Mouse (Mus musculus) MEL (cell line): Measurements from ENCODE around the gene Rtl8c. TPM values are rescaled to one million over a fixed set of nuclear protein-coding genes. Genes with fewer than 3 reads are reported as not detected.
A peak's percentile ranks its signal among the peaks of the same experiment; 100 is the strongest.
"Not testable (repeated sequence)": the region's sequence is repeated elsewhere in the genome, so short reads cannot be mapped to it uniquely, and the experiment has no call there.

ENCODE experiments used
- DNase-seq: peaks from one replicate; pipeline ENCODE4 v3.0.0; 2011; ENCODE audit warnings: low read depth, low spot score
- H3K27ac ChIP-seq: 2 replicates; pipeline ENCODE4 v1.5.1; 2012; ENCODE audit warnings: low read depth, mild to moderate bottlenecking, control low read depth, low read length, moderate library complexity; ENCODE audit not compliant: control insufficient read depth
- H3K27me3 ChIP-seq, 2 experiments: fragments of 150-350 bp in 1 of 2; sonication (generic) in 1 of 2; 2 replicates each; pipeline ENCODE4 v1.6.1; 2012; ENCODE audit warnings: low read length in 2 of 2, mild to moderate bottlenecking in 2 of 2, improper control_type of control experiment in 1 of 2, moderate library complexity in 1 of 2; ENCODE audit not compliant: insufficient read depth in 2 of 2, control insufficient read depth in 1 of 2
- H3K36me3 ChIP-seq, 2 experiments: 2 replicates each; pipeline ENCODE4 v1.6.1; 2012 to 2014; ENCODE audit warnings: low read length in 2 of 2, improper control_type of control experiment in 1 of 2, inconsistent platforms in 1 of 2, mild to moderate bottlenecking in 1 of 2; ENCODE audit not compliant: insufficient read depth in 2 of 2, control insufficient read depth in 1 of 2
- H3K4me1 ChIP-seq, 2 experiments: fragments of 150-350 bp in 1 of 2; sonication (generic) in 1 of 2; 2 replicates each; pipeline ENCODE4 v1.6.1; 2012; ENCODE audit warnings: low read length in 2 of 2, improper control_type of control experiment in 1 of 2, mild to moderate bottlenecking in 1 of 2; ENCODE audit not compliant: insufficient read depth in 2 of 2, control insufficient read depth in 1 of 2
- H3K4me3 ChIP-seq, 2 experiments: fragments of 150-350 bp in 1 of 2; sonication (generic) in 1 of 2; 2 replicates each; pipeline ENCODE4 v1.5.1; 2012; ENCODE audit warnings: low read depth in 2 of 2, low read length in 2 of 2, mild to moderate bottlenecking in 2 of 2, moderate library complexity in 2 of 2, control low read depth in 1 of 2, improper control_type of control experiment in 1 of 2; ENCODE audit not compliant: control insufficient read depth in 1 of 2, insufficient read depth in 1 of 2
- H3K79me2 ChIP-seq: 2 replicates; pipeline ENCODE4 v1.6.1; 2012; ENCODE audit warnings: mild to moderate bottlenecking, low read length, moderate library complexity; ENCODE audit not compliant: control insufficient read depth, poor library complexity, insufficient read depth
- H3K9ac ChIP-seq: 2 replicates; pipeline ENCODE4 v1.6.1; 2012; ENCODE audit warnings: low read depth, mild to moderate bottlenecking, control low read depth, low read length, moderate library complexity; ENCODE audit not compliant: control insufficient read depth, poor library complexity, severe bottlenecking
- H3K9me3 ChIP-seq: fragments of 150-350 bp; sonication (generic); replicated peaks from 2 replicates; pipeline ENCODE4 v1.6.1; 2012; ENCODE audit warnings: mild to moderate bottlenecking, low read length, improper control_type of control experiment, moderate library complexity; ENCODE audit not compliant: insufficient read depth
- BHLHE40 ChIP-seq: IDR thresholded peaks from 2 replicates; pipeline ENCODE4 v1.6.1; 2012; ENCODE audit warnings: low read depth, mild to moderate bottlenecking, inconsistent platforms, low read length, improper control_type of control experiment, borderline replicate concordance
- CTCF ChIP-seq, 3 experiments: IDR thresholded peaks in 2 of 3; conservative IDR thresholded peaks in 1 of 3; 2 replicates each; pipeline ENCODE4 v1.5.1; 2011 to 2012; ENCODE audit warnings: low read length in 3 of 3, low read depth in 2 of 3, mild to moderate bottlenecking in 2 of 3, improper control_type of control experiment in 1 of 3, inconsistent platforms in 1 of 3, mixed read lengths in 1 of 3, moderate library complexity in 1 of 3; ENCODE audit not compliant: control insufficient read depth in 1 of 3, insufficient read depth in 1 of 3, poor library complexity in 1 of 3, severe bottlenecking in 1 of 3
- EP300 ChIP-seq, 2 experiments: IDR thresholded peaks; 2 replicates each; pipeline ENCODE4 v1.6.1; 2011; ENCODE audit warnings: improper control_type of control experiment in 2 of 2, low read length in 2 of 2, low read depth in 1 of 2, mild to moderate bottlenecking in 1 of 2
- ETS1 ChIP-seq: IDR thresholded peaks from 2 replicates; pipeline ENCODE4 v1.6.1; 2012; ENCODE audit warnings: low read depth, mild to moderate bottlenecking, inconsistent platforms, low read length, improper control_type of control experiment, moderate library complexity
- GABPA ChIP-seq: IDR thresholded peaks from 2 replicates; pipeline ENCODE4 v1.6.1; 2012; ENCODE audit warnings: low read depth, mild to moderate bottlenecking, inconsistent platforms, low read length, improper control_type of control experiment, moderate library complexity
- GATA1 ChIP-seq: IDR thresholded peaks from 2 replicates; pipeline ENCODE4 v1.6.1; 2011; ENCODE audit warnings: low read depth, low read length, improper control_type of control experiment
- HCFC1 ChIP-seq: IDR thresholded peaks from 2 replicates; pipeline ENCODE4 v1.6.1; 2012; ENCODE audit warnings: low read depth, mild to moderate bottlenecking, inconsistent platforms, low read length, improper control_type of control experiment, moderate library complexity
- KAT2A ChIP-seq: conservative IDR thresholded peaks from 2 replicates; pipeline ENCODE4 v1.6.1; 2012; ENCODE audit warnings: low read depth, low read length, improper control_type of control experiment, inconsistent platforms
- MAX ChIP-seq: IDR thresholded peaks from 2 replicates; pipeline ENCODE4 v1.6.1; 2011; ENCODE audit warnings: low read length, improper control_type of control experiment
- MAZ ChIP-seq: IDR thresholded peaks from 2 replicates; pipeline ENCODE4 v1.6.1; 2012; ENCODE audit warnings: low read depth, mild to moderate bottlenecking, inconsistent platforms, low read length, improper control_type of control experiment
- SMC3 ChIP-seq: IDR thresholded peaks from 2 replicates; pipeline ENCODE4 v1.6.1; 2011; ENCODE audit warnings: low read depth, low read length, improper control_type of control experiment
- TBP ChIP-seq: IDR thresholded peaks from 2 replicates; pipeline ENCODE4 v1.8.0; 2011; ENCODE audit warnings: low read depth, low read length, improper control_type of control experiment
- TCF12 ChIP-seq: IDR thresholded peaks from 2 replicates; pipeline ENCODE4 v1.6.1; 2014; ENCODE audit warnings: low read depth, mild to moderate bottlenecking, inconsistent platforms, low read length, improper control_type of control experiment, moderate library complexity
- UBTF ChIP-seq: IDR thresholded peaks from 2 replicates; pipeline ENCODE4 v1.6.1; 2012; ENCODE audit warnings: low read depth, mild to moderate bottlenecking, inconsistent platforms, low read length, improper control_type of control experiment, moderate library complexity, borderline replicate concordance; ENCODE audit not compliant: insufficient read depth
- USF1 ChIP-seq: IDR thresholded peaks from 2 replicates; pipeline ENCODE4 v1.6.1; 2014; ENCODE audit warnings: low read depth, mild to moderate bottlenecking, inconsistent platforms, low read length, improper control_type of control experiment, moderate library complexity
- ZC3H11A ChIP-seq: IDR thresholded peaks from 2 replicates; pipeline ENCODE4 v1.6.1; 2012; ENCODE audit warnings: low read depth, mild to moderate bottlenecking, inconsistent platforms, low read length, improper control_type of control experiment
- ZKSCAN1 ChIP-seq: IDR thresholded peaks from 2 replicates; pipeline ENCODE4 v1.6.1; 2012; ENCODE audit warnings: low read depth, mild to moderate bottlenecking, inconsistent platforms, low read length, improper control_type of control experiment, moderate library complexity
- polyA plus RNA-seq, 2 experiments: library from polyadenylated mRNA; stranded (reverse) in 1 of 2; unstranded in 1 of 2; fragments of >175 nt in 1 of 2; fragments of >200 nt in 1 of 2; gene quantifications; 2 replicates each; pipeline versions ENCODE4 v1.2.1 to v1.2.4; 2012; ENCODE audit warnings: low replicate concordance in 2 of 2, low read depth in 1 of 2; ENCODE audit not compliant: insufficient read length in 2 of 2, insufficient read depth in 1 of 2, missing spikeins in 1 of 2
- total RNA-seq: library from RNA; depleted of rRNA; stranded (reverse); fragments of 300-350 nt; gene quantifications from 2 replicates; pipeline ENCODE4 v1.2.3, GENCODE M21; 2012

Gene Rtl8c
- total and polyA plus RNA-seq, 3 experiments, result not detected

- not testable (repeated sequence) for DNase-seq, H3K4me1 ChIP-seq, H3K36me3 ChIP-seq, H3K9ac ChIP-seq, H3K9me3 ChIP-seq, H3K27me3 ChIP-seq, H3K79me2 ChIP-seq, H3K4me3 ChIP-seq, H3K27ac ChIP-seq
Observed at GRCm38 (mm10) chrX:53583404-53583803, 24.4 kb upstream of the Rtl8c start.

- H3K36me3 ChIP-seq, H3K27ac ChIP-seq, H3K4me3 ChIP-seq, H3K4me1 ChIP-seq, H3K9ac ChIP-seq, H3K79me2 ChIP-seq, H3K27me3 ChIP-seq, H3K9me3 ChIP-seq: not testable (repeated sequence)
- peak; percentile 1 for DNase-seq
- TF ChIP-seq CTCF (IDR thresholded peaks at IDR 0.05 in 2 of 3, conservative IDR thresholded peaks at IDR 0.05 in 1 of 3; ENCODE audit: control insufficient read depth in 1 of 3, insufficient read depth in 1 of 3, low read depth in 2 of 3, low read length in 3 of 3, poor library complexity in 1 of 3, severe bottlenecking in 1 of 3) (peak in 1 of 3 experiments; percentile 10; a peak in 2 of 6 replicates), SMC3 (0 out of 2 replicates have a peak, but pooled peaks have one; percentile 8)
Observed at GRCm38 (mm10) chrX:53599993-53600392, 7.8 kb upstream of the Rtl8c start.

- not testable (repeated sequence) for H3K4me1 ChIP-seq, H3K9me3 ChIP-seq, H3K36me3 ChIP-seq, H3K27ac ChIP-seq, H3K27me3 ChIP-seq, H3K4me3 ChIP-seq, H3K9ac ChIP-seq, DNase-seq, H3K79me2 ChIP-seq
Observed at GRCm38 (mm10) chrX:53606176-53606575, 1.7 kb upstream of the Rtl8c start.

GRCm38 (mm10) chrX:53608122-53608813 lies 436 bp downstream of the Rtl8c start:
- no peak for TF ChIP-seq GATA1
- no peak for TF ChIP-seq GABPA
- TF ChIP-seq HCFC1, result no peak
- TF ChIP-seq BHLHE40, result no peak
- TF ChIP-seq ETS1, result no peak
- TF ChIP-seq KAT2A, result no peak
- TF ChIP-seq MAZ, result no peak
- TF ChIP-seq MAX, result no peak
- no peak for TF ChIP-seq ZKSCAN1
- no peak for TF ChIP-seq UBTF
- no peak for TF ChIP-seq TCF12
- TF ChIP-seq ZC3H11A, result no peak
- TF ChIP-seq TBP, result no peak
- TF ChIP-seq USF1, result no peak
- no peak for TF ChIP-seq EP300 (IDR thresholded peaks at IDR 0.05; ENCODE audit: low read depth in 1 of 2, low read length in 2 of 2)
- H3K4me3 ChIP-seq, result no peak overlapping the region
- H3K27me3 ChIP-seq, result no peaks in the 10 kb centered on the region
- no peak for DNase-seq
- no peaks in the 10 kb centered on the region for H3K9me3 ChIP-seq
- H3K36me3 ChIP-seq, result no peaks in the 10 kb centered on the region
- H3K4me1 ChIP-seq, result no peaks in the 10 kb centered on the region
- H3K27ac ChIP-seq, result no peak overlapping the region
- no peak overlapping the region for H3K9ac ChIP-seq
- no peaks in the 10 kb centered on the region for H3K79me2 ChIP-seq

DNA sequence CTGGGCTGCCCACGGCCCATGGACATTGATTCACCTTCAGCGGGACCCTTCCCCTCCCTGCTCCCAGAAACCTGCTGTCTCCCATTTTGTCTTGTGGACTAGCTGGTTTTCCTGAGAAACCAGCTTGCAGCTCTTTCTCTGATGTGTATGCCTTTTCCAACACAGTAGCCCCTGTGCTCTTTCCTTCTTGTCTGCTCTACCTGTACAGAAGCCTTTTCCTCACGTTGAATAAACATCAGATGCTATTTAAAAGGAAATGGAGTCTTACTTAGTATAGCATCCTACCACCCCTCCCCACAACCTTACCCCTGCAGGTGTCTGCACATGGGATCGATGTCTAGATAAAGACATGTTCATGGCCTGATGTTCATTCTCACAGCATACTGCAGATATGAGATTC lies 1.0 kb downstream of the Rtl8c start, which contains the start of gene Gm14597:
Gene Gm14597 (minus strand): TSS at position 101 of the 400 bp plus-strand sequence.
- H3K9me3 ChIP-seq, H3K27ac ChIP-seq, H3K79me2 ChIP-seq, H3K4me3 ChIP-seq, H3K36me3 ChIP-seq, H3K9ac ChIP-seq, DNase-seq, H3K27me3 ChIP-seq, H3K4me1 ChIP-seq: not testable (repeated sequence)
